Mouse (Mus musculus): ENCODE measurements around the gene St3gal2.
A peak's percentile ranks its signal among the peaks of the same experiment; 100 is the strongest.
"Not testable (repeated sequence)": the region's sequence is repeated elsewhere in the genome, so short reads cannot be mapped to it uniquely, and the experiment has no call there.

The St3gal2 gene

DNA sequence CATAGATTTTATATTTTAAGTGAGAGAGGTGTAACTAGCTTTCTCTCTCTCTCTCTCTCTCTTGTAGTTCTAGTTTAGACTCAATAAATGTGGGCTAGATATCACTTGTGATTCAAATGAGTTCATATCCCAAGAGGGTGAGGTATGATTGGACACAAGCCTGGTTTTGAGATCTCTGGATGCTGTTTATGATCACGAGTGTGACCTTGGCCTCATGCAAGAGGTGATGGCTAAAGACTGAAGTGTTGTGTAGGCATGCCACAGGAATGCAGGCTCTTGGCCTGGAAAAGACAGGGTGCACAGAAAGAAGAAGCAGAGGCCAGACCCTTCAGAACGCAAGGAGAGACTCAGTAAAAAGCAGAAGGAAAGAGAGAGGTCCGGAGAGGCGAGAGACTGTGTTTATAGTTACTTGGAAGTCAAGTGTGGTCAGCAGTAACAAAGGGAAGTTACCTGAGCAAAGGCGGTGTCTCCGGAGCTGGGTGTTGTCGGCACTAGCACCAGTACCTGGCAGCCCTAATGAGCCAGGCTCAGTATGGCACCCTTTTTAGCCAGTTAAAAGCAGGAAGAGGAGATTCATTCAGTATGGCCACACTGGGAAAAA, 24.7 kb downstream of the St3gal2 start:
- peak; percentile 70 for DNase-seq (ENCODE audit: low read depth, low spot score)

DNA sequence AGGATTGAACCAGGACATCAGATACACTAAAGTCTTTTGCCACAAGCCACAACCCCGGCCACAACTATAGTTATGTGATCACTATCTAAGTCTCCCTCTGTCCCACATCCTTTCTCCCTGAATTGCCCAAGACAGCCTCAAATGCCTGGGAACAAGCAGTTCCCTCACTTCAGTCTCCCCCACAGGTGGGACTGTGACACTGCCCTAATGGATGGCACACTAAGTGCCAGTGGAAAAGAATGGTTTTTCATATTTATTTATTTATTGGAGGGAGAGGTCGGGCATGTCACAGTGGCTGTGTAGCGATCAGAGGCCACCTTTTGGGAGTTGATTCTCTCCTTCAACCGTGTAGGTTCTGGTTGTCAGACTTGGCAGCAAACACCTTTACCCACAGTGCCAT, 26.0 kb downstream of the St3gal2 start:
- DNase-seq (ENCODE audit: low read depth, low spot score), result no peak

GRCm38 (mm10) chr8:110950065-110950484, 30.4 kb downstream of the St3gal2 start:
- DNase-seq (ENCODE audit: low read depth, low spot score), result peak; percentile 64

DNA sequence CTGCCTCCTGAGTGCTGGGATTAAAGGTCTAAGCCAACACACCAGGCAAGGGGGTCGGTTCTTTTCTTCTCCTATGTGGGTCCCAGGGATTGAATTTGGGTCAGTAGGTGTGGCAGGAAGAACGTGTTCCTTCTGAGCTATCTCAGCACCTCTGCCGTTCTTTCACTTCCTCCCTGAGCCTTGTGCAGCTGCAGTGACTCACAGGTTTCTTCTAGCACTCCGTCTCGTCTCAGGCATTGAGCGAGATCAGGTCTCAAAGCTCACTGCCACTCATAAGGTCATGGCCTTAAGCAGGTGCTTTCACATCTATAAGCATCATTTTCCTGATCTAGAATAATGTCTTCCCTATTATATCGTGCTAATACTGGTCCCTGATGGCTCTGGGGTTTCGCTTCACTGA, 35.1 kb downstream of the St3gal2 start:
- DNase-seq (ENCODE audit: low read depth, low spot score), result no peak

- DNase-seq (ENCODE audit: low read depth, low spot score), result no peak
Observed at GRCm38 (mm10) chr8:110956619-110957450, 37.1 kb downstream of the St3gal2 start.

- DNase-seq (ENCODE audit: low read depth, low spot score), result no peak
Observed at GRCm38 (mm10) chr8:110957471-110957870, 37.7 kb downstream of the St3gal2 start.

- no peak for DNase-seq (ENCODE audit: low read depth, low spot score)
Observed at GRCm38 (mm10) chr8:110958135-110958534, 38.4 kb downstream of the St3gal2 start.

DNA sequence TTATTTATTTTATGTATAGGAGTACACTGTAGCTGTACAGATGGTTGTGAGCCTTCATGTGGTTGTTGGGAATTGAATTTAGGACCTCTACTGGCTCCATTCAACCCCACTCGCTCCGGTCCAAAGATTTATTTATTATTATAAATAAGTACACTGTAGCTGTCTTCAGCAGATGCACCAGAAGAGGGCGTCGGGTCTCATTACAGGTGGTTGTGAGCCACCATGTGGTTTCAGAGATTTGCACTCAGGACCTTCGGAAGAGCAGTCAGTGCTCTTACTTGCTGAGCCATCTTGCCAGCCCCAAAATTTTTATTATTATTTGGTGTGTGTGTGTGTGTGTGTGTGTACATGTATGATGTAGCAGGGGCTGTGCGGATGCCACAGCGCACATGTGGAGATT, 38.8 kb downstream of the St3gal2 start:
- not testable (repeated sequence) for DNase-seq (ENCODE audit: low read depth, low spot score)

GRCm38 (mm10) chr8:110959071-110959780, 39.5 kb downstream of the St3gal2 start:
- no peak for DNase-seq (ENCODE audit: low read depth, low spot score)

DNA sequence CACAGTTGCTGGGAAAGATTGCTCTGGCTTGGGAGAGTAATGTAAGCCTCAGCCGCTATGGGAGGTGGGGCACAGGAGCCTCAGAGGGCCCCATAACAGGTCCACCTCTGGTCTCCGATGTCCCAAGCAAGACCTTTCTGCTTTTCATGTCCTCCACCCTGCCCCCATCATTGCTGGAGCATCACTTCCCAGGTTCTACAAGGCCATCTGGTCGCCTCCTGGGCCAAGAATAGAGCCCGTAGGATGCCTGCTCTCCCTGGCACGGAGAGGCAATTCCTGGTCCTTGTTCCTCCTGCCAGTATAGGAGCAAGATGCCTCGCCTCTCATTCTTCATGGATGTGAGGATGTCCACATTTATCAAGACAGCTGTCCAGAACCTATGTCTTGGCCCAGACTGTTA, 40.2 kb downstream of the St3gal2 start:
- no peak for DNase-seq (ENCODE audit: low read depth, low spot score)

DNA sequence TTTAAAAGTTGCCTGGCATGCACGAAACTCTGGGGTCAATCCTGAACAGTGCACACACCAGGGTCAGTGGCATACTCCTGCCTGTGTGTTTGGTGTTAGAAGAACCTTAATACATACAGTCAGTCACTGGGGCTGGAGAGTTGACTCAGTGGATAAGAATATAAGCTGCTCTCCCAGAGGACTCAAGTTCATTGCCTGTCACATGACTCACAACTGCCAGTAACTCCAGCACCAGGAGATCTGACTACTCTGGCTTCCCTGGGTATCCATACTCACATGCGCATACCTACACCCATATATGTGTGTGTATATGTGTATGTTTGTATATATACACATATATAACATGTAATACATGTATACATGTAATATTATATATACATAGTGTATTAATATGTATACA, 43.3 kb downstream of the St3gal2 start:
- DNase-seq (ENCODE audit: low read depth, low spot score), result no peak

GRCm38 (mm10) chr8:110964666-110965065, 44.9 kb downstream of the St3gal2 start:
- no peak for DNase-seq (ENCODE audit: low read depth, low spot score)

- peak; percentile 94 for DNase-seq (ENCODE audit: low read depth, low spot score)
Observed at GRCm38 (mm10) chr8:110965594-110965993, 45.9 kb downstream of the St3gal2 start.

DNA sequence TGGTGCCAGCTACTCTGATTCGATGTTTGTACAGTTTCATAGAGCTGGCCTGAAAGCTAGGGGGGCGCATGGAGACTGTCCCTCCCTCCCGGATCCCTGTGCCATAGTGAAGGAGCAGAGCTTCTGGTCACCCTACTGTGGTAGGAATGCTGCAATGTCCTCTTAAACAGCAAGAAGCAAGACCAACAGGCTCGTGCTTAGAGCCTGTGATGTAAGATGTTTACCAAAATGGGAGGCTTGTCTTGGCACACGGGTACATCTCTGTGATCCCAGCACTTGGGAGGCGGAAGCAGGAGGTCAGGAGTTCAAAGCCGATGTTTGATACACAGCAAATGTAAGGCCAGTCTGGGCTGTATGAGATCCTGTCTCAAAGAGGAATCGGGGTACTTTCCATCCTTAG, 46.9 kb downstream of the St3gal2 start:
- DNase-seq (ENCODE audit: low read depth, low spot score), result no peak

DNA sequence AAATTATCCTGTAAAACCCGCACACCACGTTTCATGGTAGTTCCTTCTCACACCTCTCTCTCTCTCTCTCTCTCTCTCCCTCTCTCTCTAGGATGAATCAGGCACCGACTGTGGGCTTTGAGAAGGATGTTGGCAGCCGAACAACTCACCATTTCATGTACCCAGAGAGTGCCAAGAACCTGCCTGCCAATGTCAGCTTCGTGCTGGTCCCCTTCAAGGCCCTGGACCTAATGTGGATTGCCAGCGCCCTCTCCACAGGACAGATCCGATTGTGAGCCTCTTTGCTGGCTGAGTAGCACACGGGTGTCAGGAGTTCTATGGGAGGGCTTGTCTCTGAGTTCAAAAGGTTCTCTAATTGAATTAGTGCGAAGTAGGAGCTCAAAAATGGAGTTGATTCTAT, 47.6 kb downstream of the St3gal2 start:
- DNase-seq (ENCODE audit: low read depth, low spot score), result no peak

- DNase-seq (ENCODE audit: low read depth, low spot score), result peak; percentile 85
Observed at GRCm38 (mm10) chr8:110969910-110970770, 50.4 kb downstream of the St3gal2 start.

DNA sequence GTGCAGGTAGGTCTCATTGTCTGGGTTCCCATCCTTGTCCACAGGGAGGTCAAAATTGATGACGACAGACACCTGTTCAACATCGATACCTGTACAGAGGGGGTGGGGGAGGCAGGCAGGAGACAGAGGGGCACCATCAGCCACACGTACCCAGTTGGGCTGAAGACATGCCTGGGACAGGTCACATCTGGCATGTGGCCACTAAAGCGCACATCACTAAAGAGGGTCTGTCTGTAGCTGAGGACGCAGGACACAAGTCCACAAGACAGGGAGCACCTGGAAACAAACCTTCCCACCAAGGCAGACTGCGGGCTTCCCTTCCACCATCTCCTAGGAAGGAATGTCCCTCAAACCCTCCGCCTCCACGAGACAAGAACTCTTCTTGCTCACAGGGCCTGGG, 56.8 kb downstream of the St3gal2 start:
- DNase-seq (ENCODE audit: low read depth, low spot score), result not testable (repeated sequence)

GRCm38 (mm10) chr8:110977987-110978386, 58.3 kb downstream of the St3gal2 start:
- DNase-seq (ENCODE audit: low read depth, low spot score), result not testable (repeated sequence)

- DNase-seq (ENCODE audit: low read depth, low spot score), result no peak
Observed at GRCm38 (mm10) chr8:110981304-110981703, 61.6 kb downstream of the St3gal2 start.

- no peak for DNase-seq (ENCODE audit: low read depth, low spot score)
Observed at GRCm38 (mm10) chr8:110987805-110988744, 68.4 kb downstream of the St3gal2 start.

Measured in skeletal muscle tissue, adult 2 months (tissue).